Mouse (Mus musculus) intestine, embryonic 16.5 days (tissue): ENCODE measurements around the gene Ispd. TPM values are rescaled to one million over a fixed set of nuclear protein-coding genes. Genes with fewer than 3 reads are reported as not detected.

Experiments used
- ATAC-seq: fragments of 200-750 bp; cut with Nextera tagmentation; 2 replicates; pipeline ENCODE4 v1.8.0; 2017; ENCODE audit warnings: moderate TSS enrichment, moderate library complexity
- H3K27ac ChIP-seq: fragments of 300-500 bp; sonication (generic); 2 replicates; pipeline ENCODE4 v1.5.1; 2014; ENCODE audit warnings: mild to moderate bottlenecking, low read length
- H3K27me3 ChIP-seq: fragments of 300-500 bp; sonication (generic); replicated peaks from 2 replicates; pipeline ENCODE4 v1.6.1; 2014; ENCODE audit warnings: low read length, control low read depth, mixed read lengths; ENCODE audit not compliant: control insufficient read depth, insufficient read depth
- H3K36me3 ChIP-seq: fragments of 300-500 bp; sonication (generic); 2 replicates; pipeline ENCODE4 v1.6.1; 2014; ENCODE audit warnings: low read length, control low read depth; ENCODE audit not compliant: control insufficient read depth, insufficient read depth
- H3K4me1 ChIP-seq: fragments of 300-500 bp; sonication (generic); 2 replicates; pipeline ENCODE4 v1.6.1; 2014; ENCODE audit warnings: low read length, control low read depth, mixed read lengths; ENCODE audit not compliant: control insufficient read depth, insufficient read depth
- H3K4me2 ChIP-seq: fragments of 300-500 bp; sonication (generic); 2 replicates; pipeline ENCODE4 v1.6.1; 2014; ENCODE audit warnings: low read depth, low read length, control low read depth
- H3K4me3 ChIP-seq: fragments of 300-500 bp; sonication (generic); 2 replicates; pipeline ENCODE4 v1.5.1; 2014; ENCODE audit warnings: mild to moderate bottlenecking, low read length
- H3K9ac ChIP-seq: fragments of 300-500 bp; sonication (generic); 2 replicates; pipeline ENCODE4 v1.6.1; 2014; ENCODE audit warnings: low read depth, low read length
- H3K9me3 ChIP-seq: fragments of 300-500 bp; sonication (generic); 2 replicates; pipeline ENCODE4 v1.6.1; 2016; ENCODE audit warnings: low read length, control low read depth; ENCODE audit not compliant: control insufficient read depth
- WGBS: fragments of 180-500 bp; shearing (Covaris S2); extraction: QIAGEN DNeasy Blood & Tissue Kit; methylation state at CpG from one replicate; pipeline ENCODE4 v1.1.7; 2014; 5-methylcytosine and 5-hydroxymethylcytosine counted together
- polyA plus RNA-seq: library from polyadenylated mRNA; unstranded; fragments of >200 nt; fragmentation: Nextera tagmentation; extraction: Ambion mirVana; gene quantifications from 2 replicates; pipeline ENCODE4 v1.2.1, GENCODE M21; 2015

Ispd gene
- polyA plus RNA-seq, 1 experiment from 2014 or later = 9.0 TPM

DNA sequence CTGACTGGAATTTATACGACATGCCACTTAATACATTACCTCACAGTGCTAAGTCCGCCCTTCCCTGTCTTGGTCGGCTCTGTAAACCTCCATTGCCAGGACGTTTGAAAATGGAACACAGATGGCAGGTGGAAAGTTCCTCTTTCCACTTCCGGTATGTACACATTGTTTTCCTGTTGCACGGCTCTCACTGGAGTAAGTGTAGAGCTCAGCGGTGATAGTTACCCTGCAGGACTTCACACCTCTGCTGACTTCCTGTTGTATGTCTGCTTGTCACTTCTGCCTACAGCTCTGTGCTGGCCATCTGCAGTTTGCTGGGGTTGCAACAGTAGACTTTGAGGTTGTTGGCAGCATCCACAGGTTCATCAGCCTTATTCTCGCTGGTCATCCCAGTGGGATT is 58.1 kb downstream of the Ispd start:
- no peaks in the 10 kb centered on the region for H3K27me3 ChIP-seq
- H3K36me3 ChIP-seq = no peaks in the 10 kb centered on the region
- H3K4me3 ChIP-seq = no peak overlapping the region
- H3K4me2 ChIP-seq = no peak overlapping the region
- H3K4me1 ChIP-seq = no peaks in the 10 kb centered on the region; the same call in 1 of the 2 replicates
- 80% methylated on average over 8 of the region's 8 CpGs for WGBS
- H3K9me3 ChIP-seq = no peaks in the 10 kb centered on the region
- no peak for ATAC-seq
- no peak overlapping the region for H3K27ac ChIP-seq
- H3K9ac ChIP-seq = no peak overlapping the region

GRCm38 (mm10) chr12:36456002-36456401 is 74.8 kb downstream of the Ispd start:
- Histone ChIP-seq H3K4me2 (no peak overlapping the region), H3K27ac (no peak overlapping the region), H3K4me1 (no peaks in the 10 kb centered on the region), H3K36me3 (no peaks in the 10 kb centered on the region), H3K9me3 (no peaks in the 10 kb centered on the region), H3K4me3 (no peak overlapping the region), H3K9ac (no peak overlapping the region), H3K27me3 (no peaks in the 10 kb centered on the region)
- 97% methylated on average over 3 of the region's 3 CpGs for WGBS
- no peak for ATAC-seq

DNA sequence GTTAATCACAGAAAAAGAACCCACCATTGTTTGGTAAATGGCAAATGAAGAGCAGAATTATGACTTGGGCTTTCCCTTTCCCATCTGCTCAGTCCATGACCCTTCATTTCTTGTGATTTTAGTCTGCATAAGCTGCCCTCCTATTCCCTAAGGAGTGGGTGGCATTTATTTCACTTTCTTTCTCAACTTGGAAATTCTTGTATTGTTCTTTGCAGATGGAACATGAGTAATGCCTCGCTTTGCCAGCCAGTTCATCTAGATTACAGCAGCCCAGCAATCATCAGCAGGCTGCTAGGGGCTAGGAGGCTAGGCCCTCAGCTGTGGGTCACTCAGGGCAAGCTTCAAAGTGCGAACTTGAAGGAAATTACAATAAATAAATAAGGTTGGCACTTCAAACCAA is 76.5 kb downstream of the Ispd start:
- Histone ChIP-seq H3K4me2 (no peak overlapping the region), H3K9me3 (no peaks in the 10 kb centered on the region), H3K4me1 (no peaks in the 10 kb centered on the region), H3K36me3 (no peaks in the 10 kb centered on the region), H3K9ac (no peak overlapping the region), H3K27ac (no peak overlapping the region), H3K27me3 (no peaks in the 10 kb centered on the region), H3K4me3 (no peak overlapping the region)
- ATAC-seq = no peak
- 72% methylated on average over 2 of the region's 2 CpGs for WGBS

DNA sequence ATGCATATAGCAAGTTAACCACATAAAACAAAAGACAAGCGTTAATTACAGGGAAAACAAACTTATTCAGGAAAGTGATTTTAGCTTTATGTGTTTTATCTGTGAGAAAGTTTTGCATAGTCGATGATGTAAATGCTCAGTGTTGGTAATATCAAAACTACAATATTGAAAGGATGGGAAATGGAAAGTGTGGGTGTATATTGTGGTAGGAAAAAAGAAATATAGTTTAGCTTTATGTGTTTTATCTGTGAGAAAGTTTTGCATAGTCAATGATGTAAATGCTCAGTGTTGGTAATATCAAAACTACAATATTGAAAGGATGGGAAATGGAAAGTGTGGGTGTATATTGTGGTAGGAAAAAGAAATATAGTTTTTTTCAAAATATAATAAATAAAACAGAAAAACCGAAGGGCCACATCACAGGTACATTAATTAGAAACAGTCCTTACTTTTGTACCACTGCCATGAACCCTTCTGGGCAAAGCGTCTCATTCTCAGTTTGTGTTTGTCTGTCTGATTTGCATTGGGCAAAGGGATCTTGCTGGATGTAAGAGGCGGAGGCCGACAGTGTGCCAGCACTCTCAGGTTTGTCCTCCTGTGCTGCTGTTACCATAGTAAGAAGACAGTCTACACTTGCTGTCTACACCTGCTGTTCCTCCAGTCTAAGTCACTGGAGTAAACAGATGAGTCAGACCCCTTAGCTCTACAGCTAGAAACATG is 87.2 kb downstream of the Ispd start:
- Histone ChIP-seq H3K27me3 (no peaks in the 10 kb centered on the region), H3K9me3 (no peaks in the 10 kb centered on the region), H3K4me3 (no peak overlapping the region), H3K36me3 (no peaks in the 10 kb centered on the region), H3K4me1 (no peaks in the 10 kb centered on the region), H3K9ac (no peak overlapping the region), H3K27ac (no peak overlapping the region), H3K4me2 (no peak overlapping the region)
- no peak for ATAC-seq
- WGBS = 96% methylated on average over 6 of the region's 6 CpGs

GRCm38 (mm10) chr12:36471411-36471810 is 90.2 kb downstream of the Ispd start:
- no peaks in the 10 kb centered on the region for H3K9me3 ChIP-seq
- H3K27ac ChIP-seq = no peak overlapping the region
- no peaks in the 10 kb centered on the region for H3K27me3 ChIP-seq
- no peak overlapping the region for H3K9ac ChIP-seq
- WGBS = 57% methylated on average over 4 of the region's 4 CpGs
- H3K36me3 ChIP-seq = no peaks in the 10 kb centered on the region
- no peak overlapping the region for H3K4me3 ChIP-seq
- ATAC-seq = no peak
- H3K4me2 ChIP-seq = no peak overlapping the region
- peaks cover 8% of the 10 kb centered on the region; the same call in 1 of the 2 replicates for H3K4me1 ChIP-seq

- Histone ChIP-seq H3K9me3 (no peaks in the 10 kb centered on the region), H3K9ac (no peak overlapping the region), H3K4me3 (no peak overlapping the region), H3K36me3 (no peaks in the 10 kb centered on the region), H3K4me2 (no peak overlapping the region), H3K4me1 (peaks cover 13% of the 10 kb centered on the region), H3K27me3 (no peaks in the 10 kb centered on the region), H3K27ac (no peak overlapping the region)
- WGBS = 92% methylated on average over 3 of the region's 3 CpGs
- ATAC-seq = no peak
These were observed 92.9 kb downstream of the Ispd start for GRCm38 (mm10) chr12:36474171-36474570.

DNA sequence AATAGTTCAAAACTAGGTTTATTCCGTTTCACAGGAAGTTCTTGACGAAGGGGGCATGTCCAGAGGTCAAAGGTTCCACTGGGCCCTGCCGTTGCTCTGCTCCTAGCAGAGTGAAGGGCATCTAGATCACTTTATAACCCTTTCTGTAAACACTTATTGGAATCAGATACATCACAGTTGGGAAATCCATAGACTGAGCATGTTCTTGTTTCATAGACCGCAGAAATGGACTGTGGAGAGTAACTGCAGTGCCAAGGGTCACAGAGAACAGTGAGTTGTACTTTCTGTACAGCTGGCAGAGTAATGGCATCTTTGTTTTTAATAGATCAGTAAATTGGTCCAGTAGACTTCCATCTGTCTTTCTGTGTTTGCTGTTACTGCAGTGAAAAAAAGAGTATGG is 94.0 kb downstream of the Ispd start:
- no peaks in the 10 kb centered on the region for H3K9me3 ChIP-seq

DNA sequence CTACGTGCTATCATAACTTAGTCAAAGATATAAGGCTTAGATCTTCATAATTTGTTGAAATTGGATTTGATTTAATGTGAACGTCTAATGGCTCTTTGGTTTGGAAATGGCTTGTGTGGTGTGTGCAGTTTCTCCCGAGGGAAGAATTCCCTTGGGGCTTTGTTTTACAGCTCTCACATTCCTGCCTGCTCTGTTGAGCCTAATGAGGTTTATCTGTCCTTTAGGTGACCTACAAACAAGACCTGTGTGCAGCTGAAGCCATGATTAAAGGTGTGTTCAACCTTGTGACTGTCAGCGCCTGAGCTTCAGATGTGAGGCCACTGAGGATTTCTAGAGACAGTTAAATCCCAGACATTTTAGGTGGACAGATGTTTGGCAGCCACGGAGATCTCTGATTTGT is 95.2 kb downstream of the Ispd start:
- WGBS = 33% methylated on average over 5 of the region's 5 CpGs
- H3K36me3 ChIP-seq = no peaks in the 10 kb centered on the region
- peak; percentile 72 for ATAC-seq
- peaks cover 13% of the 10 kb centered on the region for H3K4me1 ChIP-seq
- no peak overlapping the region for H3K9ac ChIP-seq
- H3K4me3 ChIP-seq = no peak overlapping the region
- H3K27ac ChIP-seq = no peak overlapping the region
- no peak overlapping the region for H3K4me2 ChIP-seq
- H3K9me3 ChIP-seq = no peaks in the 10 kb centered on the region
- no peaks in the 10 kb centered on the region for H3K27me3 ChIP-seq

More for the DNA sequence above, 94.0 kb downstream of the Ispd start:
- H3K4me2 ChIP-seq = no peak overlapping the region
- WGBS = 56% methylated on average over 4 of the region's 4 CpGs
- no peak overlapping the region for H3K4me3 ChIP-seq
- no peak overlapping the region for H3K27ac ChIP-seq
- peak; percentile 65 for ATAC-seq
- H3K9ac ChIP-seq = no peak overlapping the region
- peaks cover 13% of the 10 kb centered on the region for H3K4me1 ChIP-seq
- H3K36me3 ChIP-seq = no peaks in the 10 kb centered on the region
- no peaks in the 10 kb centered on the region for H3K27me3 ChIP-seq

DNA sequence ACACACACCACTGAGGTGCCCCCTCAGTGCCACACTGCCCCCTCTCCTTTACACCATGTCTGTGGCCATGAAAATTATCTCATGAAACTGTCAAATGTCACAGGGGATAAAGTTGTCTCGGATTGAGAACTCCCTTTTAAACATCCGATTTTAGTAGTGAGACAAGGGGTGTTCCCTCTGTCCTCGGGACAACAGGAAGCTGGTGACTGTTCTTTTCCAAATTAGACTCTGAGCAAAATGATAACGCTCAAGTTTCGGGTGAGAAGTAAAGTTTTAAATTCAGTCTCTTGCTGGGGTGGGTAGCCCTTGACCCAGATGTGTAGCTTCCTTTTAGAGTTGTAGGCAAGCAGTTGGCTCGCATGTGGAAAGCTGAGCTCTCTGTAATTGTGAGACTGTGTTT is 96.3 kb downstream of the Ispd start:
- no peaks in the 10 kb centered on the region for H3K9me3 ChIP-seq
- no peak overlapping the region for H3K9ac ChIP-seq
- no peak for ATAC-seq
- H3K27me3 ChIP-seq = no peaks in the 10 kb centered on the region
- H3K36me3 ChIP-seq = no peaks in the 10 kb centered on the region
- H3K27ac ChIP-seq = no peak overlapping the region; the same call in 1 of the 2 replicates
- H3K4me3 ChIP-seq = no peak overlapping the region
- WGBS = 39% methylated on average over 6 of the region's 6 CpGs
- no peak overlapping the region for H3K4me2 ChIP-seq
- peaks cover 13% of the 10 kb centered on the region for H3K4me1 ChIP-seq

GRCm38 (mm10) chr12:36477926-36478325 is 96.7 kb downstream of the Ispd start:
- H3K27me3 ChIP-seq = no peaks in the 10 kb centered on the region
- no peaks in the 10 kb centered on the region for H3K9me3 ChIP-seq
- H3K27ac ChIP-seq = no peak overlapping the region
- 45% methylated on average over 3 of the region's 3 CpGs for WGBS
- H3K9ac ChIP-seq = no peak overlapping the region
- H3K4me1 ChIP-seq = peaks cover 13% of the 10 kb centered on the region
- ATAC-seq = no peak
- no peak overlapping the region for H3K4me3 ChIP-seq
- no peaks in the 10 kb centered on the region for H3K36me3 ChIP-seq
- H3K4me2 ChIP-seq = no peak overlapping the region
